Mouse (Mus musculus): ENCODE measurements around the gene Rimbp2. TPM values are rescaled to one million over a fixed set of nuclear protein-coding genes. Genes with fewer than 3 reads are reported as not detected.
"Not testable (repeated sequence)": the region's sequence is repeated elsewhere in the genome, so short reads cannot be mapped to it uniquely, and the experiment has no call there.

The Rimbp2 gene
- polyA plus RNA-seq, 1 experiment from 2014 or later: 0.98 TPM

DNA sequence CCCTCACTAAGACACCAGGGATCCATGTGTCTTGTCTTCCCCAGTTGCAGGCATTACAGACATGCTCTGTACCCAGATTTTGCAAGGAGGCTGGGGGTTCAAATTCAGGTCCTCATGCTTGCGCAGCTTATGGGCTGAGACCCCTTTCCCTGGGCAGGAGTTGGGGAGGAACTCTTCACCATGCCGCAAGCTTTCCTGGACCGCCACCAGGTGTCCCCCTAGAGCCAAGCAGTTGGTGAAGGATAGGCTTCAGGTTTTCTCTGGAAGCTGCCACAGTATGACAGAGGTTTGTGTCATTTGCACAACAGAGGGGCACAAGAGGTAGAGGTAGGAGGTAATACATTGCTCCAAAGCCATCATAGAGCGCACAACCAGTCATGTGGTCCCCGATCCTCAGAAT lies 222.7 kb downstream of the Rimbp2 start:
- 41% methylated on average over 5 of the region's 5 CpGs for WGBS
- no peaks in the 10 kb centered on the region for H3K9me3 ChIP-seq
- no peaks in the 10 kb centered on the region for H3K36me3 ChIP-seq
- no peak overlapping the region for H3K4me2 ChIP-seq (replicated peaks)
- ATAC-seq: no peak
- no peak overlapping the region for H3K27ac ChIP-seq
- no peaks in the 10 kb centered on the region for H3K4me1 ChIP-seq (replicated peaks)
- no peaks in the 10 kb centered on the region for H3K27me3 ChIP-seq (replicated peaks)
- H3K4me3 ChIP-seq (replicated peaks): no peak overlapping the region
- H3K9ac ChIP-seq: no peak overlapping the region

DNA sequence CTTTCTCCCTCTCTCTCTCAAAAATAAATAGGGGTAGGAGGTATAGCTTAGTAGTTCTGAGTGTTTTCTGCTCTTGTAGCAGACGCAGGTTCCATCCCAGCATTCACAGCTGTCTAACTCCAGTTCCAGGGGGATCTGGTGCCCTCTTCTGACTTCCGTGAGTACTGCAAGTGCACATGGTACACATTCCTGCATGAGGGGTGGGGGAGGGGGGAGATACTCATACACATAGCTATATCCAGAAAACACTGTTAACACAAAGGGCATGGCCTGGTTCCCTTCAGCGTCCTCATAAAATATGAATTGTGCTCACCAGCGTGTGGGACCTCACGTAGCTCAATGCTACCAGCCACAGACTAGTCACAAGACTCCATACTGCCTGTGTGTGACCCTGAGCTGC lies 223.9 kb downstream of the Rimbp2 start:
- Histone ChIP-seq H3K27ac (no peak overlapping the region), H3K36me3 (no peaks in the 10 kb centered on the region), H3K4me1 (replicated peaks) (no peaks in the 10 kb centered on the region), H3K27me3 (replicated peaks) (no peaks in the 10 kb centered on the region), H3K4me2 (replicated peaks) (no peak overlapping the region), H3K4me3 (replicated peaks) (no peak overlapping the region), H3K9ac (no peak overlapping the region), H3K9me3 (no peaks in the 10 kb centered on the region)
- WGBS: 75% methylated on average over 5 of the region's 5 CpGs
- no peak for ATAC-seq

DNA sequence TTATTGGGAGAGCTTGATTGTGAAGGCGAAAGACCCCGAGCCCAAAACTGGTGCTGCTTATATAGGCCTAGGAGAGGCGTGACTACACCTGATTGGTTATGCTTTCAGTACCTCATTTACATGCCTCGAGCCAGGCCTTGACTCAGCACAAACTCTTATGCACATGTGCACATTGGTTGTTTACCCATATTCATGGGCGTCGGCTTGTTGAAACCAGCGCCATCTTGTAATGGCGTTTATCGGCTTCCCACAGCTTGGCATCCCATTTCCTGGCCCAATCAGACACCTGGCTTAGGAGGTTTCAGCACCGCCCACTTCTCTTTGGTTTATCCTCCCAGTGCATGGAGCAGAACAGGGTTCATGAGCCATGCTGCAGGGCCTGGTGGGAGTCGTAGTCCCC lies 232.8 kb downstream of the Rimbp2 start:
- not testable (repeated sequence) for H3K9ac ChIP-seq; ATAC-seq; H3K4me2 ChIP-seq (replicated peaks); H3K27me3 ChIP-seq (replicated peaks); H3K27ac ChIP-seq; H3K9me3 ChIP-seq; H3K36me3 ChIP-seq; H3K4me3 ChIP-seq (replicated peaks); H3K4me1 ChIP-seq (replicated peaks)
- WGBS: 92% methylated on average over 11 of the region's 11 CpGs

DNA sequence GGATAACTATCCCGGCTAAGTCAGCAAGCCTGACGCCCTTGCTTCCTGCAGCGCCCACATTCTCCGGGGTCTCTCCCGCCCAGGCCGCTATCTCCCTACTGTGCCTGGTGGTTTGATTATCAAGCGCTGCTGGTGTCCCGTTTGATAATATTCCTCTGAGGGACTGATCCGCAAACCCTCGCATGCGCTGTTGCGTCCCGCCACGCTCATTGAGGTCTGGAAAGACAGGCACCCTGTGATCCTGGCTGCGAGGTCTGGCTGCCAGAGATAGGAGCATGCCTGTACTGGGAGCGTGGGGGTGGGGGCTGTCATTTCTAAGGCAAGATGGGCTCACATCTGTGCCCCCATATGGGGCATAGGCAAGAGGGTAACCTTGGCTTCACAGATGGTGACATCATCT lies 238.1 kb downstream of the Rimbp2 start:
- no peaks in the 10 kb centered on the region for H3K27me3 ChIP-seq (replicated peaks)
- 76% methylated on average over 16 of the region's 16 CpGs for WGBS
- no peak overlapping the region for H3K4me3 ChIP-seq (replicated peaks)
- no peak overlapping the region for H3K4me2 ChIP-seq (replicated peaks)
- no peak for ATAC-seq
- H3K9ac ChIP-seq: no peak overlapping the region
- H3K4me1 ChIP-seq (replicated peaks): no peaks in the 10 kb centered on the region
- no peaks in the 10 kb centered on the region for H3K36me3 ChIP-seq
- H3K27ac ChIP-seq: no peak overlapping the region
- no peaks in the 10 kb centered on the region for H3K9me3 ChIP-seq

DNA sequence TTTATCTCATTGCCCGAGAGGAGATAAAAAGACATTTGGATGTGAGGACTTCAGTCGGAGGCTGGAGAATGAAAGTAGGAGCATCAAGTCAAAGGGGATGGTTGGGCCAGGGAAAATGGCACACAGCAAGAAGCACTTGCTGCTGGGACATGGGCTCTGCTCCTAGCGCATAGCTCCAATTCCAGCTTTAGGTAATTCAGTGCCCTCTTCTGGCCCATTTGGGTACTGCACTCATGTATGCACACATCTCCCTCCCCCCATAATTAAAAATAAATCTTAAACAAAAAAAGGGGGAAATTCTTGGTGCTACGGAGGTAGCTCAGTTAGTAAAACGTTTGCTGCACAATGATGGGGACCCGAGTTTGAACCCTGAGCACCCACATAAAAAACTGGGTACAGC lies 241.4 kb downstream of the Rimbp2 start:
- ATAC-seq: no peak
- no peaks in the 10 kb centered on the region for H3K4me1 ChIP-seq (replicated peaks)
- WGBS: 87% methylated on average over 6 of the region's 6 CpGs
- H3K4me2 ChIP-seq (replicated peaks): no peak overlapping the region
- no peak overlapping the region for H3K4me3 ChIP-seq (replicated peaks)
- no peak overlapping the region for H3K9ac ChIP-seq
- no peak overlapping the region for H3K27ac ChIP-seq
- no peaks in the 10 kb centered on the region for H3K36me3 ChIP-seq
- H3K27me3 ChIP-seq (replicated peaks): no peaks in the 10 kb centered on the region
- H3K9me3 ChIP-seq: no peaks in the 10 kb centered on the region

DNA sequence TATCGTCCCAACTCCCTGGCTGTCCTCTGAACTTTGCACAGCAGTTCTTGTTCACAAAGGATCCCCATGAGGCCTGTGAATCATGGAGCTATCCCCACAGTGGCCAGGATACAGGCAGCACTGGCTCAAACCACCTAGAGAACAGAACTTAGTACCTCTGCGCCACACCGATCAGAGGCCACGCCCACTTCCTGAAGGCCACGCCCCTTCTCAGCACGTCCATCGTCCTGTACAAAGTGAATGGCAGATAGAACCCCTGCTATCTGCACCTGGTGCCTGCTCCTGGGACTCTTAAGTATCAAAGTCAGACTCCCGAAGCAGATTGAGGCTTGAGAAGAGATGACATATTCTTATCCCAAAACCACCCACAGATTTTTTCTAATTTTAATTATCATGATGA lies 242.7 kb downstream of the Rimbp2 start:
- no peaks in the 10 kb centered on the region for H3K4me1 ChIP-seq (replicated peaks)
- H3K27me3 ChIP-seq (replicated peaks): no peaks in the 10 kb centered on the region
- no peak for ATAC-seq
- H3K9me3 ChIP-seq: no peaks in the 10 kb centered on the region
- H3K27ac ChIP-seq: no peak overlapping the region
- H3K4me2 ChIP-seq (replicated peaks): no peak overlapping the region
- H3K4me3 ChIP-seq (replicated peaks): no peak overlapping the region
- no peaks in the 10 kb centered on the region for H3K36me3 ChIP-seq
- no peak overlapping the region for H3K9ac ChIP-seq
- 31% methylated on average over 8 of the region's 8 CpGs for WGBS

DNA sequence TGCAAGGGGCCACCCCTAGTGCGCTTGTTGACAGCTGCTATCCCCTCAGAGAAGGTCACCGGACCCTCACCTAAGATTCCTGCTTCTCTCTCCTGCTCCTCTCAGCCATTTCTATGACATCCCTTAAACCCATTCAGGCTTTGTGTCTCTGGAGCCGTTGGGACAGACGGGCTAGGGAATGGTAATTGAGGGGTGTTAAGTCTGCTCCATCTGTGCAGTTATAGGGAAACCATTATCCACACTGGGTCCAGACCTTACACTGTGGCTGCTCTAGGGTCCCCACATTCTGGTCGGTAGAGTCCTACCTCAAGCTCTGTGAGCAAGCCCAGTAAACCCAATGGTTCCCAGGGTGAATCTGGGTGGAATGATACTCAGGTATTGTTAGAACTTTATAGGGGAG lies 244.4 kb downstream of the Rimbp2 start:
- Histone ChIP-seq H3K27ac (no peak overlapping the region), H3K9me3 (no peaks in the 10 kb centered on the region), H3K4me3 (replicated peaks) (no peak overlapping the region), H3K27me3 (replicated peaks) (no peaks in the 10 kb centered on the region), H3K36me3 (no peaks in the 10 kb centered on the region), H3K9ac (no peak overlapping the region), H3K4me2 (replicated peaks) (no peak overlapping the region), H3K4me1 (replicated peaks) (peaks cover 2% of the 10 kb centered on the region; the same call in 1 of the 2 replicates)
- 74% methylated on average over 5 of the region's 5 CpGs for WGBS
- ATAC-seq: no peak

Other genes starting within 250 kb of the Rimbp2 start
- 21.1 and 24.1 TPM in 2 replicates for gene Stx2, start 55.1 kb upstream of the Rimbp2 start, polyA plus RNA-seq (2015; fragmentation: Nextera tagmentation; extraction: Ambion mirVana)
- gene Ran, start 66.6 kb upstream of the Rimbp2 start, polyA plus RNA-seq (2015; fragmentation: Nextera tagmentation; extraction: Ambion mirVana): 527 and 602 TPM in 2 replicates
- 1.2 and 1.3 TPM in 2 replicates for gene Adgrd1, start 143.3 kb upstream of the Rimbp2 start, polyA plus RNA-seq (2015; fragmentation: Nextera tagmentation; extraction: Ambion mirVana)

All from intestine, embryonic 15.5 days (tissue).